Mouse (Mus musculus) lung, adult 10 weeks (tissue): ENCODE measurements around the gene Prl8a2. TPM values are rescaled to one million over a fixed set of nuclear protein-coding genes. Genes with fewer than 3 reads are reported as not detected.

Source experiments
- polyA plus RNA-seq: library from polyadenylated mRNA; stranded (reverse); fragments of 350-450 nt; fragmentation: Illumina TruSeq; extraction: RNeasy Lipid Tissue Mini Kit (QIAGEN cat#74804); gene quantifications from one replicate; pipeline ENCODE4 v1.2.3, GENCODE M21; 2014; ENCODE audit warnings: low read depth, low replicate concordance; ENCODE audit not compliant: insufficient read depth

Prl8a2 gene
- not detected for polyA plus RNA-seq

DNA sequence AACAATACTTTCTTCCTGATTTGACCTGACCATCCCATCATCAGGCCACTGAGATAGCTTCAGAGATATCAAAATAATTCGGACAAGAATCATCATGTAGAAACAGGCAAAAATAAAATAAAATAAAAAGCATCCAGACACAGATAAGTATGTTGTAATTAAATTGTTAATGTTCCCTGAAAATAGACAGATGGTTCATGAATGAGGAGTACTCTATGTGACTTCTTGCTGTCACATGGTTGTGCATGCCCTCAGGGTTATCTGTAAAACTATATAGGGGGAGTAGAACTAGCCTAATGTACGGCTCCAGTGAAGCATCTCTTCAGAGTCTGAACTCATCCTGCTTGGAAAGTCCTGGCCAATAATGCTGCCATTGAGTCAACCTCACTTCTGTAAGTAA is at the start of gene Prl8a2:
Gene Prl8a2 (plus strand): TSS at position 301 of the 400 bp plus-strand sequence.

DNA sequence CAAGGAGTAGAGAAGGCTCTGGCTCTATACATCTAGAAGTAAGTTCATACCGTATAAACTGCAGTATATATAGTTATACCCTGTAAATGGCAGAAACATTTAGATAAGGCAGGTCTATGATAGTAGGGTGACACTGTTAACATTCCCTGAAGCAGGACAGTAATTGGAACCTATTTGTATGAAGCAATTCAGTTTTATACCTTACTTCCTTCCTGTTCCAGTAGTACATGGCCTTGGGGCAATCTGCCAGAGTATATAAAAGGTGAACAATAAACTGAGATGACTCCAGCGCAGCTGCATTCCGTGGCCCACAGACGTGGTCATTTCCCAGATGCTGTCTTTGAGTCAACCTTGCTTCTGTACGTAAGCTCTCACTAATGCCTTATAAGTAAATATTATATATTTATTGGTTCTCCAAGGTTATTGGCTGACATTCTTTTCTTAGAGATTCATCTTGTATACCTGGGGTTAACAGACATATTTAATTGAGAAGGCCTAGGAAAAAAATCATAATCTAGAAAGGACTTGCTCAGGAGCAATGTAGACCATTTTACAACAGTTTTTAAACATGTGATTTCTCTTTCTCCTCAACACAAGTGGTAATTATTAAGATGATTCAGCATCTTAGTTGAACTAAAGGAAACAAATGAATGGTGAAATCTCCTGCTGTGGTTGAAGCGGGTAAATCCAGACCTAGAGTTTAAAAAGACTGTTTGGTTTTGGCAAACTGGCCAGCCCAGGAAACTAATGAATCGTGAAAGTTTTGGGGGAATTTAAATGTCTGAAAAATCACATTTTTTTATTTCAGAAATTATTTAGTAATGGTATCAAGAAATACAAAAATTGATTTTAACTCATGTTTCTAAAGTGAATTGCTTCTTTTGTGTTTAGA is 32.9 kb upstream of the Prl8a2 start, which contains the start of gene Prl6a1:
Gene Prl6a1 (plus strand): TSS at position 294 of the 892 bp plus-strand sequence.

DNA sequence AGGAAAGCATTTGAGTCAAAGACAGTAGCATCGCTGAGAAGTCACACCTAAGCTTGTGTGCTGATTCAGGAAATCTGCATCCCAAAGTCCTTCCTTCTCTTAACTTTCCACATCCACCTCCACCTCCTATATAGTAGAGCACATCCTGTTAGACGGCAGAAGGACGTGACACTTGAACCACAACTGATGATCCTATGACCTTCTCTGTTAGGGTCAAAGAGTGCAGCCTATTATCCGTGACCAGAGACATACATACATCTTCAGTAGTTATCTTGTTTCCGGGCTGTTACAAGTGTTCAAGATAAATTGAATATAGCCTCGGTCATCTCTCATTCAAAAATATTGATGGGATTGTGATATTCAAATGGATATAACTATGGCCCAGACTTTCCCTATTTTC is 45.3 kb downstream of the Prl8a2 start, which contains the start of gene Prl2b1:
Gene Prl2b1 (minus strand): TSS at position 101 of the 400 bp plus-strand sequence.

Other genes with a start within 250 kb of the Prl8a2 start
- not detected for gene Prl3d2, start 224.0 kb upstream of the Prl8a2 start, polyA plus RNA-seq
- gene Prl3d3, start 188.9 kb upstream of the Prl8a2 start, polyA plus RNA-seq: not detected
- gene Prl3c1, start 149.0 kb upstream of the Prl8a2 start, polyA plus RNA-seq: not detected
- gene Prl3b1, start 103.8 kb upstream of the Prl8a2 start, polyA plus RNA-seq: not detected
- not detected for gene Prl3a1, start 86.2 kb upstream of the Prl8a2 start, polyA plus RNA-seq
- not detected for gene Prl6a1, start 33.0 kb upstream of the Prl8a2 start, polyA plus RNA-seq
- gene Prl2b1, start 45.2 kb downstream of the Prl8a2 start, polyA plus RNA-seq: not detected
- gene Prl8a6, start 93.0 kb downstream of the Prl8a2 start, polyA plus RNA-seq: not detected
- gene Prl8a8, start 167.5 kb downstream of the Prl8a2 start, polyA plus RNA-seq: not detected
- gene Prl8a9, start 218.9 kb downstream of the Prl8a2 start, polyA plus RNA-seq: not detected
- not detected for gene Prl8a1, start 236.5 kb downstream of the Prl8a2 start, polyA plus RNA-seq